Mouse (Mus musculus): ENCODE measurements around the gene Iah1. TPM values are rescaled to one million over a fixed set of nuclear protein-coding genes. Genes with fewer than 3 reads are reported as not detected.

The Iah1 gene
- total and polyA plus RNA-seq, 2 experiments from 2014 or later: 27.9 to 28.4 TPM

- H3K4me2 ChIP-seq (ENCODE audit: low read depth): no peak overlapping the region
- H3K36me3 ChIP-seq (ENCODE audit: insufficient read depth): peaks cover 46% of the 10 kb centered on the region
- no peak for TF ChIP-seq CTCF (IDR thresholded peaks at IDR 0.05; ENCODE audit: low read depth)
- no peaks in the 10 kb centered on the region for H3K27me3 ChIP-seq (ENCODE audit: insufficient read depth, low read length)
- no peak overlapping the region for H3K9ac ChIP-seq
- H3K4me3 ChIP-seq (ENCODE audit: low read depth, low read length): no peak overlapping the region
- ATAC-seq (no peak), DNase-seq (no peak)
- H3K27ac ChIP-seq (ENCODE audit: low read depth, low read length): no peak overlapping the region
- H3K4me1 ChIP-seq (ENCODE audit: insufficient read depth): no peaks in the 10 kb centered on the region
- H3K9me3 ChIP-seq (ENCODE audit: low read length): no peaks in the 10 kb centered on the region
- WGBS: 92% methylated on average over 3 of the region's 3 CpGs
Observed at GRCm38 (mm10) chr12:21326325-21326724, 10.1 kb downstream of the Iah1 start.

DNA sequence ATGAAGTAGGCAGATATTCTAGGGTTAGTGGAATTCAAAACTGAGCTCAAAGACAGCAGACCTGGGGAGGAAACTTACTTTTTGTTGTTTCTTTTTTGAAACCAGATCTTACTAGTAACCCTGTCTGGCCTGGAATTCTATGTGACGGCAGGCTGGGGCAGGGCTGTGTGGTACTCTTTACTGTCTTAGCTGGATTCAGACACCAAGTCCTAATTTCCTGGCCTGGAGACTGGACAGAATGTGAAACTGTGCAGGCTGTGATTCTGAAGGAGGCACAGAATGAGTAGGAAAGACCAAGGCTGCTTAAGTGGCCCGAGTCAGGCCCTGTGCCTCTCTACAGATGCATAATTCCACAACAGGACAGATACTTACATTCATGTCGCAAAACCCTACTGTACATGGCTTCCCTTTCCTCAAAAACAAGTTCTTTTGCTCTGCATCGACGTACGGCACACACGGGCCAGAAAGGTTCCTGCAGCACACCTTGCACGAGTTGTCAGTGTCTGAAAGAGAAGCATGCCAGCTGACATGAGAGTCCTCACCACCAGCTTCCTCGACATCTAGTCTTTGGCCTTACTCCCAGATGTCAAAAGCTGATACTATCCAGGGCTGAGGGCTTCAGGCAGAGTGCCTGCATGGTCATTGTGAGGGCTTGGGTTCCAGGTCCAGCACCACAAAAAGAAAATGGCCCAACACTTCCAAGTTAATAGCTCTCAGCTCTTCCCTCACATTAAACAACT is 13.6 kb downstream of the Iah1 start:
- Histone ChIP-seq H3K27ac (ENCODE audit: low read depth, low read length) (no peak overlapping the region), H3K9ac (no peak overlapping the region), H3K27me3 (ENCODE audit: insufficient read depth, low read length) (no peaks in the 10 kb centered on the region), H3K36me3 (ENCODE audit: insufficient read depth) (peaks cover 55% of the 10 kb centered on the region), H3K4me1 (ENCODE audit: insufficient read depth) (no peaks in the 10 kb centered on the region), H3K4me3 (ENCODE audit: low read depth, low read length) (no peak overlapping the region), H3K4me2 (ENCODE audit: low read depth) (no peak overlapping the region), H3K9me3 (ENCODE audit: low read length) (no peaks in the 10 kb centered on the region)
- DNase-seq: no peak
- no peak for ATAC-seq
- no peak for TF ChIP-seq CTCF (IDR thresholded peaks at IDR 0.05; ENCODE audit: low read depth)
- WGBS: 92% methylated on average over 9 of the region's 9 CpGs

DNA sequence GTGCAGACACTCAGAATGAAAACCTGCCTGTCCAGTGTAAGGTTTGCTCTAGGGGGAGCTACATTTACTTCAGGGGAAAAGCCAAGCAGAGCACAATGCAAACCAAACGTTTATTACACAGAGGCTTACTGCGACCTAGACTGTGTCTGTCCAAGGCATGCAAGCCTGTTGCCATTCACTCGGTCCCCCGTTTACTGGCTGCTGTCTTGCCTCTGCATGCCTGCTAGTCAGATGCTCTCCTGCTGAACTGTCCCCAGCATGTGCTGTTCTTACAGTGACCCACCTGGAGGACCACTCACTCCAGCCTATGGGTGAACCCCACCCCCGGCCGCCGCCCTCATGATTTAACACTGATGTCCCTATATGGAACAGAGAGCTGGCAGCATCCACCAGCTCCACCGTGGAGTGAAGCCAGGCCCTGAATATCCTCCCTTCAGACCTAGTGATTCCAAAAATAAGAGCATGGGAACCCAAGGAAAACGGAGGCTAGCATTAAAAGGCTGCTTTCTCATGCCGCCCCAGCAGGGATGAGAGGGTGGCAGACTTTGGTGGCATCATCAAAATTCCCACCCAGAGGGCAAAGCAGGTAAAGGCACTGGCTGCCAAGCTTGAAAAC is 14.9 kb downstream of the Iah1 start:
- DNase-seq (no peak), ATAC-seq (no peak)
- Histone ChIP-seq H3K27me3 (ENCODE audit: insufficient read depth, low read length) (no peaks in the 10 kb centered on the region), H3K36me3 (ENCODE audit: insufficient read depth) (peaks cover 52% of the 10 kb centered on the region), H3K4me2 (ENCODE audit: low read depth) (no peak overlapping the region), H3K4me1 (ENCODE audit: insufficient read depth) (no peaks in the 10 kb centered on the region), H3K9me3 (ENCODE audit: low read length) (no peaks in the 10 kb centered on the region), H3K4me3 (ENCODE audit: low read depth, low read length) (no peak overlapping the region), H3K27ac (ENCODE audit: low read depth, low read length) (no peak overlapping the region), H3K9ac (no peak overlapping the region)
- no peak for TF ChIP-seq CTCF (IDR thresholded peaks at IDR 0.05; ENCODE audit: low read depth)
- 91% methylated on average over 10 of the region's 10 CpGs for WGBS

GRCm38 (mm10) chr12:21331711-21332110 is 15.5 kb downstream of the Iah1 start:
- 81% methylated on average over 6 of the region's 6 CpGs for WGBS
- DNase-seq (no peak), ATAC-seq (no peak)
- no peak for TF ChIP-seq CTCF (IDR thresholded peaks at IDR 0.05; ENCODE audit: low read depth)
- Histone ChIP-seq H3K4me2 (ENCODE audit: low read depth) (no peak overlapping the region), H3K27ac (ENCODE audit: low read depth, low read length) (no peak overlapping the region), H3K9ac (no peak overlapping the region), H3K9me3 (ENCODE audit: low read length) (no peaks in the 10 kb centered on the region), H3K4me3 (ENCODE audit: low read depth, low read length) (no peak overlapping the region), H3K27me3 (ENCODE audit: insufficient read depth, low read length) (no peaks in the 10 kb centered on the region), H3K36me3 (ENCODE audit: insufficient read depth) (peaks cover 52% of the 10 kb centered on the region), H3K4me1 (ENCODE audit: insufficient read depth) (no peaks in the 10 kb centered on the region)

DNA sequence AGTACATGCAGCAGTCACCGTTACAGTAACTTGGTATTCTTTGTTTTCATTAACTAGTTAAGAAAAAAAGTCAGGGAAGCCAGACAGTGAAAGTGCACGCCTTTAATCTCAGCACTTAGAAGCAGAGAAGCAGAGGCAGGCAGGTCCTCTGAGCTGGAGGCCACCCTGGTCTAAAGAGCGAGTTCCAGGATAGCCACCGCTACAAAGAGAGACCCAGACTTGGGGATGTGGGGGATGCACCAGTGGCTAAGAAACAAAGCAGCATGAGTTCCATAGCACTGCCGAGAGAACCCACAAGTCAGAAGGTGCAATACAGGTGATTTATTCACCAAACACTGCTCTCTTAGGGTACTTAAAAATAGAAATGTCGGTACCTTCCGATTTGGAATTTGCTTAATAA is 16.8 kb downstream of the Iah1 start:
- Histone ChIP-seq H3K27me3 (ENCODE audit: insufficient read depth, low read length) (no peaks in the 10 kb centered on the region), H3K4me2 (ENCODE audit: low read depth) (no peak overlapping the region), H3K4me1 (ENCODE audit: insufficient read depth) (no peaks in the 10 kb centered on the region), H3K9me3 (ENCODE audit: low read length) (no peaks in the 10 kb centered on the region), H3K27ac (ENCODE audit: low read depth, low read length) (no peak overlapping the region), H3K36me3 (ENCODE audit: insufficient read depth) (peaks cover 43% of the 10 kb centered on the region), H3K9ac (no peak overlapping the region), H3K4me3 (ENCODE audit: low read depth, low read length) (no peak overlapping the region)
- ATAC-seq (no peak), DNase-seq (no peak)
- WGBS: 95% methylated on average over 7 of the region's 7 CpGs
- no peak for TF ChIP-seq CTCF (IDR thresholded peaks at IDR 0.05; ENCODE audit: low read depth)

DNA sequence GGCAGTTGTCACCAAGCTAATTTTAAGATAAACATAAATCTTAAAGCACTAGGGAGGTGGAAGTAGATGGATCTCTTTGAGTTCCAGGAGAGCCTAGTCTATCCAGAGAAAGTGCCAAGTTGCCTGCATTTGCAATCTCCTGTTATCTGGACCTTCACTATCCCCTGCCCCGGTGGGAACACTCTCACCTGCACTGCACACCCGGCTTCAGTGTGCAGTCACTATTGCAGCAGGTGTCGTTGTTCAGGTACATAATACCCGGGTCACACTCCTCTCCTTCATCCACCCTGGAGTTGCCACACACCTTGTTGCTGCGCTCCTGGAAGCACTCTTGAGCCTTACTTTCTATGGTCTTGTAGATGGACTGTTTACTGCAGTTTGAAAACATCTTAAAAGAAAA is 17.6 kb downstream of the Iah1 start:
- Histone ChIP-seq H3K36me3 (ENCODE audit: insufficient read depth) (peaks cover 41% of the 10 kb centered on the region), H3K27ac (ENCODE audit: low read depth, low read length) (no peak overlapping the region), H3K9ac (no peak overlapping the region), H3K9me3 (ENCODE audit: low read length) (no peaks in the 10 kb centered on the region), H3K4me1 (ENCODE audit: insufficient read depth) (no peaks in the 10 kb centered on the region), H3K4me2 (ENCODE audit: low read depth) (no peak overlapping the region), H3K27me3 (ENCODE audit: insufficient read depth, low read length) (no peaks in the 10 kb centered on the region), H3K4me3 (ENCODE audit: low read depth, low read length) (no peak overlapping the region)
- ATAC-seq: no peak
- no peak for DNase-seq
- no peak for TF ChIP-seq CTCF (IDR thresholded peaks at IDR 0.05; ENCODE audit: low read depth)
- WGBS: 95% methylated on average over 5 of the region's 5 CpGs

DNA sequence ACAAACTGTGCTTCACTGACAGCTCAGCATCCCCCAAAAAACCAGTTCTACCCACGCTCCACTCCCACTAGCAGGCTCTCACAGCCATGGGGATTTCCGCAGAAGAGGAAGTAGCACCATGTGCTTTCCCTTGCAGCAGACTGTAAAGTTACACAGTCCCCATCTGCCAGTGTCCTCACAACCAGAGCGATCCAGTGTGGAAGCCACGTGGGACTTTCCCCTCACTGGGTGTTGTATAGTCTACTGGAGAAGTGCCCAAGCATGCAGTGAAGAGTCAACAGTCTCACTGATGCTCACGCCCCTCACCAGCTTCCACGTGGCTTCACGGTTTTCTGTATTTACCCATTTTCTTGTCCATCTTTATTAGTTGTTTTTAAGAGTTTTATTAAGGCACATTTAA is 19.7 kb downstream of the Iah1 start:
- Histone ChIP-seq H3K4me2 (ENCODE audit: low read depth) (no peak overlapping the region), H3K27ac (ENCODE audit: low read depth, low read length) (no peak overlapping the region), H3K9me3 (ENCODE audit: low read length) (no peaks in the 10 kb centered on the region), H3K27me3 (ENCODE audit: insufficient read depth, low read length) (no peaks in the 10 kb centered on the region), H3K9ac (no peak overlapping the region), H3K4me1 (ENCODE audit: insufficient read depth) (no peaks in the 10 kb centered on the region), H3K4me3 (ENCODE audit: low read depth, low read length) (no peak overlapping the region), H3K36me3 (ENCODE audit: insufficient read depth) (peaks cover 36% of the 10 kb centered on the region)
- ATAC-seq (peak; percentile 82), DNase-seq (no peak)
- WGBS: 81% methylated on average over 7 of the region's 7 CpGs
- TF ChIP-seq CTCF (IDR thresholded peaks at IDR 0.05; ENCODE audit: low read depth): no peak

Measured in forebrain, postnatal 0 days (tissue).